Mouse (Mus musculus) heart, postnatal 25 days (tissue): ENCODE measurements around the gene Laptm5. TPM values are rescaled to one million over a fixed set of nuclear protein-coding genes. Genes with fewer than 3 reads are reported as not detected.

ENCODE experiments used
- DNase-seq: peaks from one replicate; pipeline ENCODE4 v3.0.0; 2022; ENCODE audit warnings: low spot score
- intact Hi-C: fragments of 180-260 bp; cut with DNase I; formaldehyde crosslinking; loops from one replicate; pipeline ENCODE4 v1.15.1; 2025
- total RNA-seq, 2 experiments: library from RNA; stranded (reverse); gene quantifications; 2 replicates each; pipeline ENCODE4 v1.2.3; 2021

The Laptm5 gene
- total RNA-seq, 2 experiments from 2014 or later, result 17.8 to 18.4 TPM

- intact Hi-C loops, result no loop called here
Measured at GRCm38 (mm10) chr4:130973332-130974263, 60.7 kb downstream of the Laptm5 start.

GRCm38 (mm10) chr4:130978981-130979380 lies 66.1 kb downstream of the Laptm5 start:
- intact Hi-C loops, result no loop called here
- DNase-seq, result peak; percentile 35

More at GRCm38 (mm10) chr4:130973332-130974263, 60.7 kb downstream of the Laptm5 start:
- DNase-seq, result no peak

- intact Hi-C loops, result no loop called here
- DNase-seq, result no peak
Measured at GRCm38 (mm10) chr4:130984416-130985182, 71.7 kb downstream of the Laptm5 start.

Other genes starting within 250 kb of the Laptm5 start
- 10 to 100 TPM; 56.6 to 62.0 TPM for gene Pum1, start 249.8 kb upstream of the Laptm5 start, total RNA-seq
- gene Sdc3, start 120.6 kb upstream of the Laptm5 start, total RNA-seq, result 10 to 100 TPM; 37.7 to 41.9 TPM
- not detected for gene Matn1, start 31.3 kb downstream of the Laptm5 start, total RNA-seq